Mouse (Mus musculus) inflammation-experienced regulatory T-cells, adult 6 months (primary cell): ENCODE measurements around the gene Cdh5. TPM values are rescaled to one million over a fixed set of nuclear protein-coding genes. Genes with fewer than 3 reads are reported as not detected.

Experiments used
- ATAC-seq: one replicate; pipeline ENCODE4 v1.8.0; 2017
- polyA plus RNA-seq, 3 experiments: library from polyadenylated mRNA; unstranded; fragments of 100-300 nt; shearing (Covaris generic); gene quantifications; one replicate each; pipeline ENCODE4 v1.2.1; 2017

Cdh5 gene
- polyA plus RNA-seq, 3 experiments from 2014 or later = 0.49 TPM; not detected in 2

DNA sequence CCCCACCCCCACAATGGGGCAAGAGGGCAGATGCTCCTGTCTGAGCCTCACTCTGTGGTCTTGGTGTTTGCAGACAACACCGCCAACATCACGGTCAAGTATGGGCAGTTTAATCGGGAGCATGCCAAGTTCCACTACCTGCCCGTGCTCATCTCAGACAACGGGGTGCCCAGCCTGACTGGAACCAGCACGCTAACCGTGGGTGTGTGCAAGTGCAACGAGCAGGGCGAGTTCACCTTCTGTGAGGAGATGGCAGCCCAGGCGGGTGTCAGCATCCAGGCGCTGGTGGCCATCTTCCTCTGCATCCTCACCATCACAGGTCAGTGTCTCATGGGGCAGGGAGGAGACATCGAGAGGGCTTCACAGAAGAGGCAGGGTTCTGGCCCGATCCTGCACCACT lies 39.2 kb downstream of the Cdh5 start:
- ATAC-seq = no peak

DNA sequence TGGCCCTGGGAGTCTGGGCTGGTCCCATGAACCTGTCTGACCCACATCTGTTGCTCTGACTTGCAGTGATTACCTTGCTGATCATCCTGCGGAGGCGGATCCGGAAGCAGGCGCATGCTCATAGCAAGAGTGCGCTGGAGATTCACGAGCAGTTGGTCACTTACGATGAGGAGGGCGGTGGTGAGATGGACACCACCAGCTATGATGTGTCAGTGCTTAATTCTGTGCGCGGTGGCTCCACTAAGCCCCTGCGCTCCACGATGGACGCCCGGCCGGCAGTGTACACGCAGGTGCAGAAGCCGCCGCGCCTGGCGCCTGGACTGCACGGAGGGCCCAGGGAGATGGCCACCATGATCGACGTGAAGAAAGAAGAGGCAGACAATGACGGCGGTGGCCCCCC lies 41.0 kb downstream of the Cdh5 start:
- no peak for ATAC-seq

DNA sequence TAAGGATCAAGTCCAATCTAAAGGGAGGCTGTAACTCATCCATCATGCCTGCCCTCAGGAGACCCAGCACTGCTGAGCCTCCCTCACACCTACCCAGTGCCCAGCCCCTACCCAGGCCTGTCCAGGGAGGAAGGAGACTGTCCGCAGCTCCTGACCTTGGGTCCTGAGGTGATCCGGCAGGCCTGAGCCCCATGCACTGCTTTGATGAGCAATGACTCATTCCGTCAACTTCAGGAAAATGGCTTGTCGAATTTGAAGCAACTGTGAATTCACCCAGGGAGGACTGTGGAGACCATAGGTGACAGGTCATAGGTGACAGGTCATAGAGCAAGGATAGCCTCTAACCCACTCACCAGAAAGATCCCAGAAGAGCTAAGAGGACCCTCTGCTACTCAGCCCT lies 42.0 kb downstream of the Cdh5 start:
- no peak for ATAC-seq

DNA sequence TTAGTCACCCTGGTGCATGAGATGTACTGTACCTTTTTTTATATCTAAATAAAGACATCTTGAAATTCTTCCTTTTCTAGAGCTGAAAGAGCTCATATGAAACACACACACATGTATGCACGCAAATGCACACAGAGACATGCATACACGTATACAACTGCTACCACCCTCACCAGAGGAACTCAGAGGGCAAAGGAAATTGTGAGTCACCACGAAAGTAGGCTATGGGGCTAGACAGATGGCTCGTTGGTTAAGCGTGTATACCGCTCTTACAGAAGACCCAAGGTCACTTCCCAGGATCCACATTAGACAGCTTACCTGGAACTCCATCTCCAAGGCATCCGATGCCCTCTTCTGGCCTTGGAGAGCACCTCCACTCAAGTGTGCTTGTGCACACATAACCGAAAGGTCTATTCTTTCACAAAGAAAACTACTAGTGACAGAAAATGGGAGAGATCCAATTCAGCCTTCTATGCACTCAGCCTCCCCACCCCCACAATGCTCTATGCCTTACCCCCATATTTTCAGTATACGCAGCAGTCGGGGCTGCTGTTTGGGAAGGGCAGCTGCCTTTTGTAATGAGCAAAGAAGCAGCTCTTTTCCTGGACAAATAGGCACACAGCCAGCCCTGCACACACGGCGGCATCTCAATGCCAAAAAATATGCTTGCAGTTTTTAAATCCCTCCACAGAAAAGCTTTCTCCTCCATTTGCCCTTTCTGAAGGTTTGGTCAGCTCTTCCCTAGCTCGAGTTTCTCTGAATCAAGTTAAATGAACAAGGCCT lies 43.2 kb downstream of the Cdh5 start:
- no peak for ATAC-seq

DNA sequence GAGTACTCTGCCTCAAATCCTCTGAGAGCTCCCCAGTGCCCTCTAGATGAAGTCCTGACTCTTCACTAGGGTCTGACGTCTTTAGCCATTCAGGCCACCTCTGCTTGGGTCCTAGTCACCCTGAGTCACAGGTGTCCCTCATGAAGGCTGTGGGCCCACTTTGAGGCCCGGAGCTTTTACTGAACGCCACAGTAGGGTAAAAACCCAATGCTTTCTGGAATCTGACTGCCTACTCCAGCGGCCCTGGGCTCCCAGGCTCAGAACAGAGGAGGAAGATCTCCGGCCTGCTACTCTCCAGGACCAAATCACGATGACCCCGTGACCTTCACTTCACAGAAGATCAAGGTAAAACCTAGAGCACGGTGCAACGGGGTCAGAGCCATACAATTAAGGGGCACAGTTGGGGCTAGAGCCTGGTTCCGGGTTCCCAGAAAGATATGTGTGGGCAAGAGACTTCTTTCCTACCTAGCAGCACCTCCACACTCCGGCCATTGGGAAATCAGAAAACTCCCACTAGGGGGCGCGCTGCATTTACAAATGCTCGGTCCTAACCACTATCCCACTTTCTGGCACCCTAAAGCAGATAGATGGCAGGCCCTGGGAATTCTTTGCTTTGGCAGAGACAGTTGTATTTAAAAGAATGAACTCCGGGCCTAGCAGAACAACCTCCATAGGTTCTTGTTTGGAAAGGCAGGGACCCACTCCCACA lies 44.7 kb downstream of the Cdh5 start:
- ATAC-seq = no peak

DNA sequence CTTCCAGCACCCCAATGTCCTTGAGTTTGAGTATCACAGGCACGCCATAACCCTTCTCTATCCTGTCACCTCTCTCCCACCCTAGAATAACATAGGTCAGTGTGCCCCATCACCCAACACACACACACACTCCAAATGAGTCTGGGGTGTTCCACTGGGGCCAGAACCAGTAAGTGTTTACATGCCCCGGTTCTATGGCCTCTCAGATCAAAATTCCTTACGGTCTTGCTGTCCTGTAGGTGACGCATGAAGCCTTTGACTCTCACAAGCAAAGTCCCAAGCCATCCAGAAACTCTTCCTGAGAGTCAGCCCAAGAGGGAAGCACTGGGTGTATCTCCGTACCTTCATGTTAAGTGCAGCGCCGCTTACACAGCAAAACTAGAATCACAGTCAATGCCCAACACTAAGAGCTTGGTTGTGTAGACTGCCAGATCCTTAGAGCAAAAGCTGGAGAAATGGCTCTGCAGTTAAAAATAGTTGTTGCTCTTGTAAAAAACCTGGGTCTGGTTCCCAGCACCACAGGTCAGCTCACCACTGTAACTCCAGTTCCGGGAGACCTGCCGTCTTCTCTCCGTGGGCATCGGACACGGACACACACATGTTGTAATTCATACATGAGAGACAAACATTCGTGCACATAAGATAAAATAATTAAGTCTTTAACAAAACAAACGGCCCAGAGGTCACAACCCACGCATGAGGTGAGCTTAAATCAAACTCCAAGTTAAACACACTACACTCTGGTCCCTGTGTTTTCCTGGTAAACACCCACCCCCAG lies 45.5 kb downstream of the Cdh5 start:
- ATAC-seq = no peak

DNA sequence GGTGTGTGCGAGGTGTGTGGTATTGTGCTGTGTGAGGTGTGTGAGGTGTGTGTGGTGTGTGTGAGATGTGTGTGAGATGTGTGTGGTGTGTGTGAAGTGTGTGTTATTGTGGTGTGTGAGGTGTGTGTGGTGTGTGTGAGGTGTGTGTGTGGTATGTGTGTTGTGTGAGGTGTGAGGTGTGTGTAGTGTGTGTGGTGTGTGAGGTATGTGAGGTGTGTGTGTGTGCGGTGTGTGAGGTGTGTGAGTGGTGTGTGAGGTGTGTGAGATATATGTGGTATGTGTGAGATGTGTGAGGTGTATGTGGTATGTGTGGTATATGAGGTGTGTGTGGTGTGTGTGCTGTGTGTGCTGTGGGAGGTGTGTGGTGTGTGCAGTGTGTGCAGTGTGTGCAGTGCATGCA lies 46.5 kb downstream of the Cdh5 start:
- ATAC-seq = no peak

DNA sequence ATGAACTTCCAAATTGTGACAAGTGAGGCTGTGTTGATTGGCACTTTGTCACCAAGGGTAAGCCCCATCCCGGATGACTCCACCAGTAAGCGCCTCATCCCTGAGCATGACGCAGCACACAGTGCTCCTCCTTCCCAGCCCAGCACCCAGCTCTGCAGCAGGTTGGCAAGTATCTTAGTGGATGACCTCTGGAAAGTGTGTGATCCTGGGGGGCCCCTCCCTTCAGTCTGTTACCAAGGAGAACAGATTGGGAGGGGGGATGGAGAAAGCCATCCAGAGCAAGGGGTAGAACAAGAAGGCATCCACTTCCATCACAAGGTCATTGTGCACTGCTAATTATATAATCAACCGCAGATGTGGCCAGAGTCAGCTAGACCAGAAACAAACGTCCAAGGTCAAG lies 59.3 kb downstream of the Cdh5 start:
- no peak for ATAC-seq

DNA sequence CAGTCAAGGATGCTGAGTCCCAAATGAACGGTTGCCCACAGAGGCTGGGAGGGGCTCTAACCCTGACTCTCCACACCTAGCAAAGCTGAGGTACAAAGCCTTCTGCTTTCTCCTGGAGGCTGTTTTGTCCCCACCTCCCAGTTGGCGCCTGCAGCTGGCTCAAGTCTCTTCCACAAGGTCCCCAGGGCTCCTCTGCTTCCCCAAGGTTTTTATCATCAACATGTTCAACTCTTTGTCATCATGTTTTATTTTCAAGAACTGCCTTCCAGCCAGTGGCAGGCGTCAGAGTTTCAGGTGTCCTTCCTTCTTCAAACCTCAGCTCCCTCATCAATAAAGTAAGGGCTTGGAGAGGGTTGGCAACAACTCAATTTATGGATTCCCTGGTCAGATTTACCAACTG lies 68.0 kb downstream of the Cdh5 start:
- ATAC-seq = no peak

DNA sequence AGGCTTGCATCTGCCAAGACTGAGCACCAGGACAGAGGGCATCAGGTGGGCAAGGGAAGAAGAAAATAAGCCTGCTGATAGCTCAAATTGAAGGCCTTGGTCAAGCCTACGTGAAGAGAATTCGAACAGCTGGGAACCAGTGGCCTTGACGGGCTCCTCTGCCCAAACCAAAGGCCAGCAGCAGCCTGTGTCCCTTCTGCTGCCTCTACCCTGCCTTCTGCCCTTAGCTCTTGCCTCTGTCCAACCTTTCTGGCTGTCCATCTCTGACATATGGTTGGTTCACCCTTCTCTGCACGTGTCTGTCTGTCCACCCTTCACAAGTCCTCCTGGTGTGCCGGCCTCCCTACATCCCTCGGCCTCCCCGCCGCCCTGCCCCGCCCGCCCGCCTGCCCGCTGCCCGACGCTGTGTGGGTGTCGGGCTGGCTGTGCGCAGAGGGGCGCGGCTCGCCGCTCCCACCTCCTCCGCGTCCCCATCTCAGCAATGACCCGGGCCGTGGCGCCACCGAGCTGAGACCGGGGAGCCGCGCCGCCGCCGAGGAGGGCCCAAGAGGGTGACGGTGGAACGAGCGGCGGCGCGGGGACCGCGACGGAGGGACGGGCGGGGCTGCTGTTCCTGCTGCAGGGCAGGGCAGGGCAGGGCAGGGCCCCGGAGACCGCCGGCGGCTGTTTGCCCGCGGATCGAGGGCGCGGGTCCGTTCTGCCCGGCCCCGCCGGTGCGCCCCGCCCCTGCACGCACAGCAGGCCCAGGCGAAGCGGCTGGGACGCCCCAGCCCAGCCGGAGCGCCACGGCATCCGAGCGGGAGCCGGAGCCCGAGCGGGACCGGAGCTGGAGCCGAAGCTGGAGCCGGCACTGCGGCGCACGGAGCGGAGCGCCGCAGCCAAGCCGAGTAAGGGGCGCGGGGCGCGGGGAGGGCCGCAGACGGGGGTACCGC lies 69.0 kb downstream of the Cdh5 start, which contains the start of gene Bean1:
Gene Bean1, plus strand, starts transcription at position 325 of the 932 bp plus-strand sequence.
- ATAC-seq = no peak

DNA sequence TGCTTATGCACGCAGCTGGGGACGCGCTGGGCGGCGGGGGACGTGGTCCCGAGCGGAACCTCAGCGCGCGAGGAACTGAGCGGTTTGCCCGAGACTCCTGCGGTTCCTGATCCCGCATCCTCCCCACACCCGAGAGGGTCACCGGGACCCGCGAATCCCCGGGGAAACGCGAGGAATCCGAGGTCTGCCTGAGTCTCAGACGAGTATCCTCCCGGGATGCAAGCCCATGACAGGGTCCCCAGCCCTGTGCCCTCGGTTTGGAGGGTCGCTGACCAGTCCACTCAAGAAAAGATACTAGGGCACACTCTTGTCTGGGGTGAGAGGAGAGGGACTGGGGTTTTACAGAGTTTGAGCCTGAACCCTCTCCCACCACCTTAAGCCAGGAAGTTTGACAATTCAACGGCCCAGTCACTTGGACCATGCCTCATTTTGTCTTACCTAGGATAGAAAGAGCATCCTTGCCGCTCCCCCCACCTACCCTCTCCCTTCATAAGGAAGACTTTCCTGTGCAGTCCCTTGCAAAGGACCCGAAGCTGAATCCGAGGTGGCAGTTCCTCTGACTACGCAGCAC lies 69.7 kb downstream of the Cdh5 start:
- no peak for ATAC-seq

DNA sequence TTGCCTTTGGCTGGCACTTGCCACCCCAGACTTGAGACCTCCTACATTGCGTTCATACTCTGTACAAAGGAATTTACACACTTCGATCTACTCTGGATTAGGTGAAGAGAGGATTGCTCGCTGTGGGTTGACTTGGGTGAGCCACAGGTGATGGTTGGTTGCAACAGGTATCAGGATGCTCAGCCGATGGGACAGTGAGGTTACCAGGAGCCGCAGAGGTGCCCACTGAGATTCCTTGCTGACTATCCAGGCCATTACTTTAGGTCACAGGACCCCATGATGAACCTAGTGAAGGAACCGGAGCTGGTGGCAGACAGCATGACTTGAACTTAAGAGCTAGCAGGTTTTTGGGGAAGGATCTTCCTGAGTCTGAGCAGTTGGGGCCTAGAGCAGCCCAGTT lies 71.0 kb downstream of the Cdh5 start:
- no peak for ATAC-seq

DNA sequence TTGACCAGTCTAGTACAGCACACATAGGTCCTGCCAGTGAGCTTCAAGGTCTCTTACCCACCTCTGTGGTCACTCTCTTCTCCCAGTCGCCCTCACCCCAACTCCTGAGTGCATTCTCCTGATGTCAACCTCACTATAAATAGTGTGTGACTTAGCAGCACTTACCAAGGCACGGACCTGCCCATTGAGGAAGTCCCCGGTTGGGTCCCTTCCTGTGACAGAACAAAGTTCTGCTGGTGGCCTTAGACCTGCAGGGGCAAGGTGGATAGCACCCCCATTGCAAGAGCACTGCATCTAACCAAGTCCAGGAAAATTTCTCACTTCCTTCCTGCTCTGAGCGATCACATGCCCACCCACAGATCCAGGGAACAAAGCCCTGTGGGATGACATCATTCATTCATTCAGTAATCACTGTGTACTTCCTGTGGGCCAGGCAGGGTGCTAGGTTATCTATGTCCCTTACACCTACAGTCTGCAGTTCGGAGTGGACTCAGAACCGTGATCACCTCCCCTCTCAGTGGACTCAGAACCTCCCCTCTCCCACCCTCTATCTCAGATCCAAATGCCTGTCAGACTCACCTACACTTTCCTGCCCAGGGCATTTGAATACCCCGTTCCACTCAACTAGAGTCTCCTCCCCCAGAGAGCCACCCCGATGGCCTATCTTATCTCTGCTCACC lies 74.6 kb downstream of the Cdh5 start:
- ATAC-seq = no peak

DNA sequence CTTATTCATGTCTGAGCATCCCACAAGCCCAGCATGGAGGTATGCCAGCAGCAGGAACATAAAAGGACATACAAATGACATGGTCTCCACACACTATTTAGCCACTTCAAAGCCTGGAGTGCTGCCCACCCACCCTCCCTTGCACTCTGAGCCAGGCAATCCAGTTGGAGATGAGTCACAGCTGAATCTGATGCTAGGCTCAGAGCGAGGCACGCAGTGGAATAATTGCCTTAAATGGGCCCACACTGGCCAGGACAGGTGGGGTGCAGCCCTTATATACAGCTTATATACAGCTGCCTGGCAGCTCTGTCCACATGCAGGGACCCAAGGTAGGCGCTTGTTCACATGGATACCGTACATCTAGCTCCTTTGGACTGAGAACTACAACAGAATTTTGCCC lies 75.6 kb downstream of the Cdh5 start:
- no peak for ATAC-seq

DNA sequence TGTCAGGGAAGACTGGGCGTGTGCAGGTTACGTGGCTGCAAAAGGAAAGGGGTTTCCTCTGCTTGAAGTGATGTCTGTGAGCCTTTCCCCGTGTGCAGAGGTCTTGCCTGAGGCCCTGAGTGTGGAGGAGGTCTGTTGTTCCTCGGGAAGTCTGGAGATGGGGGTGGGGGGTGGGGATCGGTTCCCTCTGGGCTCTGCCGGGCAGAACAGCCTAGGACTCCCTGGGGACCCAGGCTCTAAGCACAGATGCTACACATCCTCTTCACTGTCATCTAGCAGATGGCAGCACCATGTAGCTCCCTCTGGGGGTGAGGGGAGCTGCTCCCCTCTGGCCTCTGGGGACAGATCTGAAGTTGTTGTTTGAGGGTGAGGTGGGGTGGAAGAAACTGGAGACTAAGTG lies 83.5 kb downstream of the Cdh5 start:
- no peak for ATAC-seq

DNA sequence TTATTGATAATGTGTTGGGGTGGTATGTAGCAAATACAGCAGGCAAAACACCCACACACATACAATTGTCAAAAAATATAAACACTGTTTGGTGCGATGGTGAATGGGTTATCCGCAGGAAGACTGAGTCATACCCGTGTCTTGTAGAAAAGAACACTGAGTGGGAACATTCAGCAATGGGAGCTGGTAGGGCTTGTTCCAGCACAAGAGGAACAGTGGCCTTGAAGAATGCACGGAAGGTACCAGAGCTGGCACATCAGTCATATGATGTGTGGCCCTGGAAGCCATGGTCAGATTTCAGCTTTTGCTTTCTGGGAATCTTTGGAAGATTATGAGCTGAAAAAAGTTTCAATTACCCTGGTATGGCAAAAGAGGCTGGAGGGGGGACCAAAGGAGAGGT lies 85.4 kb downstream of the Cdh5 start:
- ATAC-seq = no peak

DNA sequence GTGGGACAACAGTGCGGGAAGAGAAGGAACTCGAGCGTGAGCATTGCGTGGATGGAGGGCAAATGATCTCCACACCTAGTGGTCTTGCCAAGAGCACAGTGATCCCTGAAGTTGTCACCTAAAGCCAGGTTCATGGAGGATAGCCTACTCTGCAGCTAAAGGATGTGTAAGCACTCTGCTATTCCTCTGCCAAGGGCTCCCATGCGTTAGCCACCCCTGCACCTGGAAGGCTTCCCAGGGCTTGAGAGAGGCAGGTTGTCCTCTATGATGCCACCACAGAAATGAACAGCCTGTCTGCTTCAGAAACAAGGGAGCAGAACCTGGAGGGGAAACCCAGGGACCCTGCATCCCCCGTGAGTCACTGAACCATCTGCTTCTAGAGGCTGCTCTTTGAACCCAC lies 86.2 kb downstream of the Cdh5 start:
- no peak for ATAC-seq

DNA sequence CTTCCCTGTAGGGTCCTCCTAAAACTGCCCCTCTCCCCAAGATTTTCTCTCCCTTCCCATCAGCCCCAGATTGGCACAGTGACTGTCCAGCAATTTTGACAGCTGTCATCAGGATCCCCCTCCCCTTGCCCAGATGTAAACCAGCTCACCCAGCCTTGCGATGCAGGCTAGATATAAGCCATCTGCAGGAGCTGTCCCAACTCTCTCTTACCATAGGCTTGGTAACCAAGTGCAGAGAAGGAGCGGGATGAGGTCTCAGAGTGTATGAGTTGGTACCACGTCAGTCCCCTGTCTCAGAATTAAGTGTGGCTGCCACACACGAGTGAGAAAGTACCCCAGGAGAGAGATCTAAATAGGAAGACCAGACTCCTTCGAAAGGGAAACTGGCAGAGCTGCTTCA lies 87.0 kb downstream of the Cdh5 start:
- ATAC-seq = no peak

DNA sequence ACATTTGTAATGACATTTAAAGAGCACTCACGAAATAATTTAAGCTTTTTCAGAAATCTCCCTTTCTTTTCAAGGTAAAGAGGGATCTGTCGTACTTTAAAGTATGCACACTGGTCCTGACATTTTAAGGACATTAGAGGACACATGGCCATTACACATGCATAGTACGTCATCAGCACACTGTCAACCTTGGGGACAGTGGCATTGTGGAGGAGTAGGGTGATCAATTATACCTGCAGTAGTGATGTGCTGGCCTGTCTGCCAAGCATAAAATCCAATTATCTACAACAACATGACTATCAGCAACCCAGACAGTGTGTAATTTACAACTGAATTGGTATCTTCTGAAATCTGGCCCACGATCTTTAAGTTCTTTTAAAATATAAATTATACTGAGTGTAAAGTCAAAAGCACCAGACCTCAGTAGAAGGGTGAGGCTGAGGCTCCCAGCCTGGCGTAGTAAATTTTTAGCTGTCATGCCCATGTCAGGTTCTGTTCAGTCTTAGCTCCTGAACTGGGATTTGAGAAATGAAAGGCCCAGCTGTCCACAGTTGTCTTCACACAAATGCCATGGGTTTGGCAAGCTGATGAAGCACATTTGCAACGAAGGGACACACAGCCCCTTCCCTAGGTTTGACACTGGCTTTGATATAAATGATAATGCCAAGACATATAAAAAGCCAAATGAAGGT lies 89.5 kb downstream of the Cdh5 start:
- ATAC-seq = no peak

DNA sequence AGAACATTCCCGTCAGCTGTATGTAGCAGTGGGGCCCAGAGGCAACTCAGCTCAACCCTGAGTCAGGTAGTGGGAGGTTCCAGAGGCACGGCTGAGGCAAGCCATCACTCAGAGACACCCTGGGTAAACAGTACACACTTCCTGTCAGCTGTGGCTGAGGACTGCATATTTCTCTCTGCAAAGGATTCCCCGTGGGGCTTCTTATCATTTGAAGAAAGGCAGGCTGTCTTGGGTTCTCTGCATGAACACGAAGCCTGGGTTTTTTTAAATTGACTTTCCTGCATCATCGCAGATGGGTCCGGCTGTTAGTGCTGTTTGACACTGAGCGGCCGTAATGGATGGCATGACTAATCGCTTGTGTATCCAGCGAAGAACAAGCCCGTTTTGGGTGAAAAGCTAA lies 90.1 kb downstream of the Cdh5 start:
- ATAC-seq = peak; percentile 41
